Mouse (Mus musculus): Measurements from ENCODE around the gene Dlst.

Dlst gene

DNA sequence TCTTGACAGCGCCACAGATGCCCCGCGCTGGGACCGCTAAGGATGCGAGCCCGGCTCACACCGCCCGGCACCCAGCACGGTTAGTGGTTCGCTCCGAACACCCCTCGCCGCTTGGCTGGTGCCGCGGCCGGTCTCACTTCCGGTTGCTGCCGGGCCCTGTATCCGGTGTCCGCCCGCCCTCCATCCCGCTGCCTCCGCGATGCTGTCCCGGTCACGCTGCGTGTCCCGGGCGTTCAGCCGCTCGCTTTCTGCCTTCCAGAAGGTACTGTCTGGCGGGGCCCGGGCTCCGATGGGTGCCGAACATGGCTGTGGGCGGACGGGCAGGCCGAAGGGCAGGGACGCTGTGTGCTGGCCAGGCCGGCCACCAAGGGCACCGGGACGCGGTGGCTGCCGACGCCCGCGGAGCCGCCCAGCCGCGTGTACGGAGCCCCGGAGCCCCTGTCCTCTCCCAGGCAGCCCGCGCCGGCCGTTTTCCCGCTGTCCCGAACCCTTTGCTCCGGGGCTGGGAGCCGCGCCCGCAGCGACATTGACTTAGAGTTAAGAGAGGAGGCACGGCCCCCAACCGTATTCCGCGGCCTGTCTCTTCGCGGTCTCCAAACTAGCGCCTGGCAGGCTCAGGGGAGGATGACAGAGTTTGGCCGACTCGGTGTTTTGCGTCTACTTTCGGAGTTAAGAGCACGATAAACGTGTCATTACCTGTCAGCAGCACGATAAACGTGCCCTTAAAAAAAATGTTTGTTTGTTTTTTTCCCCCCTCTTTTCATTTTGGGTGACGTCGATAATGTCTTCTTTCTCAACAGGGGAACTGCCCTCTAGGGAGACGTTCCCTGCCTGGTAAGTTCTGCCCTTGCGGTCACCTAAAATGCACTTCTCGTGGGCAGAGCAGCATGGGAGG, at the start of gene Dlst, which contains the start of gene Prox2:
TSS of gene Dlst (plus strand) at position 136 of the 895 bp plus-strand sequence.
TSS of gene Prox2 (minus strand) at position 62 of the 895 bp plus-strand sequence.
- DNase-seq (ENCODE audit: extremely low read depth, low read depth) = peak; percentile 59

DNA sequence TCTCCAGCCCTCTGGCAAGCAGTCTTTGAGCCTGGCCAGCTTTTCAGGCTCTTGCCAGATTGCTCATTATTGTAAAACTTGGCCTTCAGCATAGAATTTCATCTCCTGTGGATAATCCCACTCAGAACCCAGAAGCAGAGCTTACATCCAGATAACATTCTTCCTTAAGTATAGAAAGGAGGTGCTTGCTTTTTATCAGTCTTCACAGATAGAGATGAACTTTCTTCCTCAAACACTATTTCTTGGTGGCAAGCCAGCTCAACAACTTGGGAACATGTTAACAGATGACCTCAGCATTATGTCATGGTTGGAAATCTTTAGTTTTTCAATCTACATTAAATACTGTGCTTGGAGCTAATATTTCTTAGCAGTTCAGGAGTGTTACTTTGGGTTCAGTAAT, 39.6 kb upstream of the Dlst start:
- peak; percentile 6 for DNase-seq (ENCODE audit: extremely low read depth, low read depth)

DNA sequence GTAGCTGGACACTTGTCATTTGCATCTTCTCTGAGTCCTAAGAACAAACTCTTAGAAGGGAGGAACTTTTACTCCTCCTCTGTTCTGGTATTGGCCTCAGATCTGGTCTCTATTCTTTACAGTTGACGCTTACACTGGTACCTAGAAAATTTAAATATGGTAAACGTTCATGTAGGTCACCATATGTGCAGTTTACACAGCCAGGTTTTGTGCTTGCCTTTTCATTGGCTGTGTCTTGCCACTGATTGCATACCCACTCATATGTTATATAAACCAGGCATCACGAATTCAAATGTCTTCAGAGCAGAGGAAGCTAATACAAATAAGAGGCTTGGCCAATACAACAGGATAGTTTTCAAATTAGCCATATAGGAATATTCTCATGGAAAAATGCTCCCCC, 33.5 kb upstream of the Dlst start:
- DNase-seq (ENCODE audit: extremely low read depth, low read depth) = no peak

DNA sequence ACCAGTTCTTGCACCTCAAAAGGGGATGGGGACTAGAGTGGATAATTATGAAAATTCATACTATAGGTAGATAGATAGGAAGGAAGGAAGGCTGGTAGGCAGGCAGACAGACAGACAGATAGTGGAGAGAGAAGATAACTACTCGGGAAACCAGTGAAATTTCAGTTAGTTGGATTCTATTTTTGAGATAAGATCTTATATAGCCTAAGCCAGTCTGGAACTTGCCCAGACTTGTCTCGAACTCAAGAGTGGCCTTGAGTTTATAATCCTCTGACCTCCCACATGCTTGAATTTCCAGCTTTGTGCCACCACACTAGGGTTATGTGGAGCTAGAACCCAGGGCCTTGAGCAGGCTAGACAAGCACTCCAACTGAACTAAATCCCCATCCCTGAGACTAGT, 26.4 kb upstream of the Dlst start:
- no peak for DNase-seq (ENCODE audit: extremely low read depth, low read depth)

DNA sequence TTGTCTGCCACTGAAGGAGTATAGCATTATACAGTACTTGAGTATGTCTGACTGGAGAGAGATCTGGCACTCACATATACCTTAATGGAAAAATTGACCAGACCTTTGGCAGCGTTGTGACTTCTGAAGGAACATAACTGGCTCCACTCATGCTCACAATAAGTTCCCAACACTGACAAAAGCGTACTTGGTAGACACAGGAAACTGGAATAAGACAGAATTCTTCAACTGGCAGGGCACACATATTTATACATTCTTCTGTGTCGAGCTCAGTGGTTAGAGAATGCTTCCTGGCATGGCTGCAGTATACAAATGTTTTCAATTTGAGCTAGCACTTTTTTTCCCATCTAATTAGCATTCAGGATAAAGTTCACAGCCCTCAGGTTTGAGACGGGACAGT, 25.7 kb upstream of the Dlst start:
- no peak for DNase-seq (ENCODE audit: extremely low read depth, low read depth)

DNA sequence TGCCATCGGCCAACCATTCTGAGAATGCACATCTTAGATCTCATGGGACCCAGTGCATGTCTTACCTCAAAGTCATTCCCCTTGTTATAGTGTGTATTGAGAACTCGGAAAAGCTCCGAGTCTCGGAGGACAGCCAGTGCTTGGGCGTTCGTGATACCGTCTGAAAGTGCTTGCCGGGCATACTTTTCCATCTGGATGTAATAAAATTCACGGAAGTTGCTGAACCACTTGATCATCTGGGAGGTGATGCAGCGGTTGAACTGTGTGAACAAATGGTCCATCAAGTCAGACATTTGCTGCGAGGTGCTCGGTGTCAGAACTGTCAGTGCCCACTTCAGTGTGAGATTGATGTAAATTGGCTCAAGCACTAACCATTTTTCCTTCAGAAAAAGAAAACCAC, 22.8 kb upstream of the Dlst start:
- DNase-seq (ENCODE audit: extremely low read depth, low read depth) = no peak

DNA sequence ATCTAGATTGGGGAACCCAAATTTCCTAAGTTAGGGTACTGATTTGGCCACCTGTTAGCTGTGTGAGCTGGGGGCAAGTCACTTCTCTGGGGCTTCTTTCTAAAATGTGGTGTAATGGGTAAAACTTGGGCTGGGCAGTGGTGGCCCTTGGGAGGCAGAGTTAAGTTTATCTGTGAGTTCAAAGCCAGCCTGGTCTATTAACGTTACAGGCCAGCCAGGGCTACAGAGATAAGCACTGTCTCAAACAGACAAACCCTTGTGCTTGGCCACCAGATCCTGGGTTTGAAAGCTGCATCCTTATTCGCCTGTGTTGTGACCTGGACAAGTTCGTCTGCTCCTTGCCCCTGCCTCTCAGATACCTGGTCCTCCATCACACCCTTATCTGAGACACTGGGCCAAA, 19.4 kb upstream of the Dlst start:
- no peak for DNase-seq (ENCODE audit: extremely low read depth, low read depth)

DNA sequence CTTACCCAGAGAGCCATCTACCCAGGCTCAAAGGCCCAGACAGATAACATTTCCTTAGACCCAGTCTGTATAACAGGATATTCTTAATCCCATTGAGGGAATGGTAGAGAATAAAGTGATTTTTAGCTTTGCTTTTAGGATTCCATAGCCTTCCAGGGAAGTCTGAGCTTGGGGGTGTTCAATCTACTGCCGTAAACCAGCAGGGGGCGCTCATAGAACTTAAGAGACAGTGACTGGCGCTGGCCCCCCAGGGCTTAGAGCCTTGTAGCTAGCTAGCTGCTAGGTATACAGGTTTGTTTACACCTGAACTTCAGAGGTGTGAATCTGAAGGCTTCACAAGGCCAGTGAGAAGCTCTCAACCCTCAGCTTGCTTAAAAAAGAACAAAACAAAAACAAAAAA, 18.4 kb upstream of the Dlst start:
- no peak for DNase-seq (ENCODE audit: extremely low read depth, low read depth)

DNA sequence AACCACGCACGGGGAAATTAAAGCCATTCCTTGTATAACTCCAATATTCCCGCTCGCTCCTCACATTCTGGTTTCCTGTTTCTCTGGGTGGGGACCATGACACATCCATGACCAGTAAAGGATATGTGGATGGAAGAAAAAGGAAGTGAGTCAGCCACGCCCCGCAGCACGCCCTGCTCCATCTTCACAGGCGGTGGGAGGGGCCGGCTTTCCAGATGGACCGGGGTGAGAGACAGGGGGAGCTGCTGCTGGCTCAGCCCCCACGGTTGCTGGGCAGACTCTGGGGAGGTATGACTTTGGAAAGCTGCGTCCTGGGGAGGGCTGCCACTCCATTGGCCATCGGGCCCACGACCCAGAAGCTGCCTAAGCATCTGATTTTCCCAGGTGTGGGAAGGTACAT, 16.6 kb upstream of the Dlst start:
- no peak for DNase-seq (ENCODE audit: extremely low read depth, low read depth)

DNA sequence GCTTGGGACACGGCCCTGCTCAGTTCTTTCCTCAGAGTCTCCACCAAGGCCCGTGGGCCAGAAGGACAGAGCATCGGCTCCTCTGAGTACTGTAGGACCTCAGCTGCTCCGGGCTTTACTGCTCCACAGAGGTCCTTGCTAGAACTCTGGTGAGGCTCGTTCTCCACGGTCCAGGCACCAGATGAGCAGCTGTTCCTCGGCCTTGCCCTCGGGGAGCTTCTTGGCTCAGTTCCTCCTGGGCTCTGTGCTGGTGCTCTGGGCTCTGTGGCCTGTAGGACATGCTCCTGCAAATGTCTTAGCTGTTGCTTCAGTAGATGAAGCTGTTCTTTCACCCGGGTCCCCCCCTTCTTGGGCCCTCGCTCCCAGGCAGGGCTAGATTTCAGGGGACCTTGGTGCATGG, 15.9 kb upstream of the Dlst start:
- no peak for DNase-seq (ENCODE audit: extremely low read depth, low read depth)

DNA sequence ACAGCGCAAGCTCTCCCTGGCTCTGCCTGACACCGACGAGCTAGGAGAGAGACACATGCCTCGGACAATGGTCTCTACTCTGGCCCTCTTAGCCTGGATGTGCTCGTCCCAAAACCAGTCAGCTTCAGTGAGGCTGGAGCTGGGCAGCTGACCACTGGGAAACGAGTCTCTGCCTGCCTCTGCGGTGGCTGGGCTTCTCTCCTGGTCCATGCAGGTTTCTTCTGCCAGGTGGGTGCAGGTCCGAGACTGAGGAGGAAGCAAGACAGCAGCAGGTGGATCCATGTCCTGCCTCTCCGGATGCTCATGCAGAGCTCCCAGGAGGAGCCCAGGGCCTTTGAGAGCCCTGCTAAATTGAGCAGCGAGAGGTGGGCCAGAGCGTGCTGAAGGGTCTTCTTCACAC, 15.5 kb upstream of the Dlst start:
- DNase-seq (ENCODE audit: extremely low read depth, low read depth) = no peak

DNA sequence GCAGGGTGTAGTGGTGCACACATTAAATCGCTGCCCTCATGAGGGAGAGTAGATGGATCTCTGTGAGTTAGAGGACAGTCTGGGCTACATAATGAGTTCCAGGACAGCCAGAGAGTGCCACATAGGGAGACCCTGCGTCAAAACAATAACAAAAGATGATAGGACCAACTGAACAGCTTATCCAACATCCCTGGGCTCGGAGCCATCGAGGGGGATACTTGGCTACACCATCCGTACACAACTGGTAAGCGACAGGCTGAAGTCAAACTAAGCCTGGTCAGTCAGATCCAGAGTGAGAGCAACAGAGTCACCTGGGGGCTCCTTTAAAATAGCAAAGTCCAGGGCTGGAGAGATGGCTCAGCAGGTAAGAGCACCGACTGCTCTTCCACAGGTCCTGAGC, 14.8 kb upstream of the Dlst start:
- no peak for DNase-seq (ENCODE audit: extremely low read depth, low read depth)

DNA sequence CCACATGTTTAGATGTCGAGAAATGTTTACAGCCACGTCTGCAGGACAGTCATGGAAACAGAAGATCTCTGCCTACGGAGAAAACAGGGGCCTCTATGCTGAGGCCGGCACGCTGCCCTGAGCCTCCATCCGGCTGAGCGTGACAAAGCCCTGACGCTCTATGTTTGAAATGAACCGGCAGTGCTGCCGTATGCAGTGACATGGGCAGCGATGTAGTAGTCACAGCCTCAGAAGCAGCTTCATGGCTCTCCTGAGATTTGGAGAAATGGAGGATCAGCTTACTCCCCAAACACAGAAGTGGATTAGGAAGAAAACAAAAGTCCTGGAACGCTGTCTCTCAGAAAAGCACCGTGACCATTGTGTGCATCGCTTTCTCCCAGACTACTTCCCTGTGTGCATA, 9.6 kb upstream of the Dlst start:
- no peak for DNase-seq (ENCODE audit: extremely low read depth, low read depth)

DNA sequence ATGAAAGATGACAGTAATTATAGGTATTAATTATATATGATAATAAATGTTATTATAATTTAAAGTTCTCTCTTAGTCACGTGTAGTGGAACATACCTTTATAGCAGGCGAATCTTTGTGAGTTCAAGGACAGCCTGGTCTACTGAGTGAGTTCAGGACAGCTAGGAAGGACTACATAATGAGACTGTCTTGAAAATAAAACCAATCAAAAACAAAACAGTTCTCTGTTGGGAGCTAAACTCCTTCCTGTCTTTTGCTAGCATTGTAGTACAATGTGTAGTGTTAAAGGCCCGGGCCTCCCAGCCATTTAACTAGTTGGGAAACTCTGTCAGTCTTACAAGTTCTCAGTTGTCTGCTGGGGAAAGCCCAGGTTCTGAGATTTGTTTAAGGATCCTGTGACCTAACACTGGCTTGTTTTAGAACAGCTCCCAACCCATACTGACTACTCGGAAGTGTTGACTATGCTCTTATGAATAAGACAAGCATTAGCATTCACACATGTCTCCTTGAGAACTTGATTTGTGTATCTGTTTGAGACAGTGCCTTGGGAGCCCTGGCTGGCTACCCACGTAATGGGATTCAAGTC, 9.0 kb upstream of the Dlst start:
- DNase-seq (ENCODE audit: extremely low read depth, low read depth) = no peak

DNA sequence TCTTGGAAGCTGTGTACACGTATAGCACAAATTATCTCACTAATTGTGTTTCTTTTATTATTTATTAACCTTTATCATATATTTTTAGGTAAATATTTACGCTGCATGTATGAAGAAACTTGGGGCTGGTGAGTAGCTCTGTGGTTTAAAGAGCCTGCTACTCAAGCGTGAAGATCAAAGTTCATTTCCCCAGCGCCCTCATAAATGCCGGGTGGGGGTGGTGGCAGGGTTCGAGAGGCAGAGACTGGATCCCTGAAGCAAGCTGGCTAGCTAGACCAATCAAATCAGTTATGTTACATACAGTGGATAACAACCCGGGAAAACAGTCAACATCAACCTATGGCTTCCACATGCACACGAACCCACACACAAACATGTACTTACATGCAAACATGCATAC, 7.5 kb upstream of the Dlst start:
- DNase-seq (ENCODE audit: extremely low read depth, low read depth) = no peak

DNA sequence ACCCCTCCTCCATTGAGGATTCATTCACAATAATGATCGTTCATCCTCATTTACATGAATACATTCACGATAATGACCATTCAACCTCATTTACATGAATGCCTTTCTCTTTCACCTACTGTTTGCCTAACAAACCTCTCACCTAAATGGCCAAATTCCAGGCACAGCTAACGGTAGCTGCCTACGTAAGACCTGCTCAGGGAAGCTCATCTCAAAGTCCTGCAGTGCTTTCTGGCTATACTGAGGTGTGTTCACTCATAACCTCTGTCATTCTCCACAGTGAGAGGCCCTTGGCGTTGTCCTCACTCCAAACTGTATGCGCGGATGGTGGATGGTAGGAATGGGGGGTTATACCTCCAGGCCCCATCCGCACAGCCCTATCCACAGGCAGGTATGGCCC, 5.8 kb upstream of the Dlst start:
- no peak for DNase-seq (ENCODE audit: extremely low read depth, low read depth)

DNA sequence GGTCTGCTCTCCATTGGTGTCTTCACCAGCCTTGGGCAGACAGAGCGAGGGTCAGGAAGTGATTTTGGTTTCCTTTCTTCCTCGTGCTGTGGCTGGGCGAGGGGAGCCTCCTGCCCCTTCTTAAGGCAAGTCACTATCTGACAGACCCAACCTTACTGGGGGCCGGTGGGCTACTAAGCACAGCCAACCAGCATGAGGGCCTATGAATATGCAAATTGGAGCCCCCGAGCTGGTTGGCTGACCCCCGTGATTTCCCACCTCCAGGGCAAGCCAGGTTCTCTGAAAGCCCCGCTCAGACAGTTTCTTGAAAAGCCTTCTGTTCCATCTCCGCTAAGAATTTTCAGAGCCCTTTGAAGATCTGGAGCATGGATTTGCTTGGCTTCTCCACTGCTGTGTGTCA, 4.3 kb upstream of the Dlst start:
- no peak for DNase-seq (ENCODE audit: extremely low read depth, low read depth)

DNA sequence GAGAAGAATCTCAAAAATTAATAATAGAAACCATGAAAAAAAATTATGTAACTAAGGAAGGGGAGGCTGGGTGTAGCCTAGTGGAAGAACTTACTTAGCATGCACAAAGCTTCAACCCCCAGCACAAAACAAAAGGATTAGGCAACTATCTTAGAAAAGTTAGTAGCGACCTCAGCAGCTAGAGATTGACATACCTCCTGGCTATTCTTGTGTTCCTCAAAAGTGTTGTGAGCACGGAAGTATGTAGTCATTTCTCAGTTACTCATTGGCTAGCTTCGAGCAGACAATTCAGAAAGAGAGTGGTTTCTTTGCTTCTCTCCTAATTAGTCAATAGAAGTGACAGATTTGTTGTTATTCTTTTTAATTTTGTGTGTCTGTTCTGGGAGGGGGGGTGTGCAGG, 2.0 kb upstream of the Dlst start:
- DNase-seq (ENCODE audit: extremely low read depth, low read depth) = no peak

DNA sequence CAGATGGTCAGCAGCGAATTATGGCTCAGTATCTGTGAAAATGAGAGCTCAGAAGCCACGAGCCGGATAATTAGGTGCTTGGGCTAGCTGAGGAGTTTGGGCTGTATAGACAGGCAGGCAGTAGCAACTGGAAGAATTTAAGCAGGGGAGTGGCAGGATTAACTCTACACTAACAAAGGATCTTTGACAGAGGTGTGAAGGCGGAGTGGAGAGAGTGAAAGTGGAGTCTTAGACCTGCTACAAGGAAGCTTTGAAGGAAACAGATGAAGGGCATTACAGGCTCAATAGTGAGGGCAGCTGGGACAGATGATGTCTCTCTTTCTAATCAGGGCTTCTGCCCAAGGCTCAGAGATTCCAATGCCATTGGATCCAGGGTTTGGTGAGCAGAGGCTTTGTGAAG, 1.2 kb upstream of the Dlst start:
- DNase-seq (ENCODE audit: extremely low read depth, low read depth) = no peak

DNA sequence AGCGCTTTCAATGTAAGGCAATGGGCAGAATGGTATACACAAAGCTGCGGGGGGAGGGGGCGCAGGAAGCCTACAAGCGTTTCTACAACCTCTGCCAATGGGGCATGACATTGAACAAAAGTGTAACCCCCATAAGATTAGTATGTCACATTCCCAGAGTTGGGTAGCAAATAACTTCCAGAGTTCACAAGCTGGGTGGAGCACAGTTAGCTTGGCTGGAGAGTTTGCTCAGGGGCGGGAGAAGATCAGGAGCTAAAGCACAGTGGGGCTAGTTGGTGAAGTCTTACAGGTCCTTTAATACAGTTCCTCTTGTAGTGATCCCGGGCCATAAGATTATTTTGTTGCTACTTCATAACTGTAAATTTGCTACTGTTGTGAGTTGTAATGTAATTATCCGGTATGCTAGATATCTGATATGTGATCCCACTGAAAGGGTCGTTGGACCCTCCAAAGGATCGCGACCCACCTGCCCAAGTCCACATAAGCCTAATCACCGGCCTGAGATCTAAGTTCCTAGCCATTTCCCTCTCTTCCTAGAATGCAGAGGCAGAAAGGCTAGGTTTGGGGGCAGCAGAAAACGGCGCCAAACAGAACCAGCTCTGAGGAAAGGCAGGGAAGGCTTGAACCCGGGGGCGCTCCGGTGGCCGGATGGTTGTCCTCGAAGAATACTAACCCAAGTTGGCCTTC, 479 bp upstream of the Dlst start:
- no peak for DNase-seq (ENCODE audit: extremely low read depth, low read depth)

DNA sequence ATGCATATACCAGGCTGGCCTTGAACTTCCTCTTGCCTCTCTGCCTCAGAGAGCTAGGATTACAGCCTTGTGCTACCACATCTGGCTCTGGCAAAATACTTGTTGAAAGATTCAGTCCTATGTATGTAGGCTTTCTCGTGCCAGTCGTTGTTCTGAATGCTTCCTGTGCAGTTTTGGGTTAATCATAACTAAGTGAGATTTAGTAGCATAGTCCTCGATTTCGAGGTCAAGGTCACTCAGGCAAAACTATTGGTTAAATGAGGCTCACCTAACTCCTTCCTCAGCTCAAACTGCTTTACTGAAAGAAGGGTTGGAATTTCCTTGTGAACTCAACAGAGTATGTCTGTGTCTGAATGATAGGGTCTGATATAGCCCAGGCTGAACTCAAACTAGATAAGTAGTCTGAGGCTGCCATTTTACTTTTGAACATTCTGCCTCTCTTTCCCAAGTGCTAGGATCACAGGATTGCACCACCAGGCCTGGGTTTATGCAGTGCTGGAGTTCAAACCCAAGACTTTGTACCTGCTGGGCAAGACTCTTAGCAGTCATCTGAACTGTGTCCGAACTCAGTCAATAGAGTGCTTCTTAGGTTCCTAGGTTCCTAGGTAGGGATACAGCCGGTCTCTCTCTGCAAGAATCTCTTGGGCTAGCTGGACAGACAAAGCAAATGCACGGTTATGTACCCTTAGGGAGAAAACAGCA, 2.1 kb downstream of the Dlst start:
- no peak for DNase-seq (ENCODE audit: extremely low read depth, low read depth)

DNA sequence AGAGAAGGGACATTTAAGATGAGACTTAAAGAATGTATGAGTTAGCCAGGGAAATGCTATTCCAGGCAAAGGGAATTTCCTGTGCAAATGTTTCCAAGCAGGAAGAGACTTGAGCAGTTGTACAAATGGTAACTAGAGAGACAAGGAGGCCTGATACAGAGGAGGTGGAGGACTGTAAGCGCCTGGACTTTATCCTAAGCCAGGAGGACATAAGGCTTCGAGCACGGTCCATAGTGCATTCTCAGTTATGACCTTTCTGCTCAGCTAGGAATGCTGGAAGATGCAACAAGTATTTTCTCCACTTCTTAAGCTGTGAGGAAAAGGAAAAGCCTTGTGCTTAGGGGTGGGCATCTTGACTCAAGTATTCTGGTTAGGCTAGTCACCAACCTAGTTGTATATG, 2.7 kb downstream of the Dlst start:
- no peak for DNase-seq (ENCODE audit: extremely low read depth, low read depth)
